Mouse (Mus musculus): Measurements from ENCODE around the gene Eif6.

DNA sequence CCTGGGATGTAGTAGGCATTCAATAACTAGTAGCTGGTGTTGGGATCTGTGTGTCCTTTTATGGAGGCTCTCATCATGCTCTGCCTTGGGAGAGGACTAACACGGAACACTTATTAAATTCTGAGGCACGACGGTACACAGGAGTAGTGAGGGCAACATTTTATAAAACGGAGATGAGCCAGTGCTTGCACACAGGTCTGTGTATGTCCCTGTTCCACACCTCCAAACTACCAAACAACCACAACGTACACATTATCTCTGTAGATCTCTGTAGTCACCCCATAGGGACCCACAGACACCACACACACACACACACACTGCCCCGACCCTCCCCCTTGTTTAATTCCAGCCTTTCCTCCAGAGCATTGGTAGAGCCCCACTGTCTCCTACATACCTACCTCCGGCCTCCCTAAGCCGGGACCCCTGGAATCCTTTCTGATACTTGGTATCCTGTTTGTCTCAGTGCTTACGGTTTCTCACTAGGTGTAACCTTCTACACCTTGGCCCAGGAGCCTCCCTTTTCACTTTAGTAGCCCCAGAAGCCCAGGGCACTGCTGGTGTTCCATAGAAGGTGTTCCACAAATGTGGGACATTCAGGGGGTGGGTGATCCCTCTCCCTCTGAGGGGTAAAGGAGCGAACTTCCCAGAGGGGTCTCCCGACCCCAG lies 52.3 kb downstream of the Eif6 start:
- TF ChIP-seq USF1 (IDR thresholded peaks at IDR 0.05; ENCODE audit: low read depth, low read length) (no peak), ZNF384 (IDR thresholded peaks at IDR 0.05; ENCODE audit: low read depth, low read length) (no peak), POLR2A (IDR thresholded peaks at IDR 0.05; ENCODE audit: control insufficient read depth in 1 of 2, insufficient read depth in 1 of 2, low read depth in 1 of 2, low read length in 2 of 2, poor library complexity in 1 of 2) (no peak), BHLHE40 (IDR thresholded peaks at IDR 0.05; ENCODE audit: borderline replicate concordance, low read depth, low read length) (no peak), HCFC1 (IDR thresholded peaks at IDR 0.05; ENCODE audit: low read depth, low read length) (no peak), KAT2A (conservative IDR thresholded peaks at IDR 0.05; ENCODE audit: low read depth, low read length) (no peak), GATA1 (IDR thresholded peaks at IDR 0.05; ENCODE audit: low read depth, low read length) (no peak), E2F4 (IDR thresholded peaks at IDR 0.05; ENCODE audit: borderline replicate concordance, low read depth, low read length) (no peak), SMC3 (IDR thresholded peaks at IDR 0.05; ENCODE audit: low read depth, low read length) (no peak), CTCF (IDR thresholded peaks at IDR 0.05 in 2 of 3, conservative IDR thresholded peaks at IDR 0.05 in 1 of 3; ENCODE audit: control insufficient read depth in 1 of 3, insufficient read depth in 1 of 3, low read depth in 2 of 3, low read length in 3 of 3, poor library complexity in 1 of 3, severe bottlenecking in 1 of 3) (no peak)

All from MEL (cell line).